Mouse (Mus musculus) heart, embryonic 12.5 days (tissue): ENCODE data around the gene Pex7. TPM values are rescaled to one million over a fixed set of nuclear protein-coding genes. Genes with fewer than 3 reads are reported as not detected.

Experiments used
- ATAC-seq: fragments of 200-750 bp; cut with Nextera tagmentation; 2 replicates; pipeline ENCODE4 v1.8.0; 2017; ENCODE audit warnings: moderate TSS enrichment, moderate library complexity; ENCODE audit not compliant: insufficient number of reproducible peaks, low FRiP score
- H3K27ac ChIP-seq: fragments of 300-500 bp; sonication (generic); 2 replicates; pipeline ENCODE4 v1.5.1; 2016; ENCODE audit warnings: mild to moderate bottlenecking, moderate library complexity; ENCODE audit not compliant: poor library complexity, severe bottlenecking
- H3K27me3 ChIP-seq: fragments of 300-500 bp; sonication (generic); replicated peaks from 2 replicates; pipeline ENCODE4 v1.6.1; 2016; ENCODE audit warnings: mild to moderate bottlenecking, moderate library complexity
- H3K36me3 ChIP-seq: fragments of 300-500 bp; sonication (generic); 2 replicates; pipeline ENCODE4 v1.6.1; 2016; ENCODE audit warnings: mild to moderate bottlenecking, moderate library complexity
- H3K4me1 ChIP-seq: fragments of 300-500 bp; sonication (generic); replicated peaks from 2 replicates; pipeline ENCODE4 v1.6.1; 2016; ENCODE audit warnings: mild to moderate bottlenecking
- H3K4me2 ChIP-seq: fragments of 300-500 bp; sonication (generic); 2 replicates; pipeline ENCODE4 v1.6.1; 2016; ENCODE audit warnings: mild to moderate bottlenecking, moderate library complexity
- H3K4me3 ChIP-seq: fragments of 300-500 bp; sonication (generic); 2 replicates; pipeline ENCODE4 v1.5.1; 2016; ENCODE audit warnings: mild to moderate bottlenecking
- H3K9ac ChIP-seq: fragments of 300-500 bp; sonication (generic); 2 replicates; pipeline ENCODE4 v1.6.1; 2016; ENCODE audit warnings: mild to moderate bottlenecking, moderate library complexity
- H3K9me3 ChIP-seq: fragments of 300-500 bp; sonication (generic); replicated peaks from 2 replicates; pipeline ENCODE4 v1.6.1; 2016; ENCODE audit warnings: mild to moderate bottlenecking, moderate library complexity
- WGBS: fragments of 180-500 bp; shearing (Covaris S2); methylation state at CpG from one replicate; pipeline ENCODE4 v1.1.7; 2016; 5-methylcytosine and 5-hydroxymethylcytosine counted together
- polyA plus RNA-seq: library from polyadenylated mRNA; unstranded; fragments of >200 nt; fragmentation: Nextera tagmentation; extraction: Ambion mirVana; gene quantifications from 2 replicates; pipeline ENCODE4 v1.2.1, GENCODE M21; 2016

The Pex7 gene
- polyA plus RNA-seq, 1 experiment from 2014 or later = 36.4 TPM

GRCm38 (mm10) chr10:19839836-19840235 is 67.7 kb downstream of the Pex7 start:
- Histone ChIP-seq H3K9me3 (no peaks in the 10 kb centered on the region), H3K4me2 (no peak overlapping the region), H3K9ac (no peak overlapping the region), H3K27me3 (peaks cover 10% of the 10 kb centered on the region; the same call in 1 of the 2 replicates), H3K27ac (no peak overlapping the region), H3K36me3 (no peaks in the 10 kb centered on the region), H3K4me1 (no peaks in the 10 kb centered on the region), H3K4me3 (no peak overlapping the region)
- no peak for ATAC-seq
- 79% methylated on average over 5 of the region's 5 CpGs for WGBS

- H3K4me1 ChIP-seq = no peaks in the 10 kb centered on the region
- no peak overlapping the region for H3K27ac ChIP-seq
- ATAC-seq = no peak
- no peaks in the 10 kb centered on the region for H3K9me3 ChIP-seq
- 0 out of 2 replicates have a peak, but pooled peaks cover 7% of the 10 kb centered on the region for H3K27me3 ChIP-seq
- no peak overlapping the region for H3K9ac ChIP-seq
- 77% methylated on average over 8 of the region's 8 CpGs for WGBS
- H3K4me2 ChIP-seq = no peak overlapping the region
- no peaks in the 10 kb centered on the region for H3K36me3 ChIP-seq
- H3K4me3 ChIP-seq = no peak overlapping the region
These were observed 71.4 kb downstream of the Pex7 start for GRCm38 (mm10) chr10:19835887-19836710.

GRCm38 (mm10) chr10:19834222-19834621 is 73.3 kb downstream of the Pex7 start:
- no peaks in the 10 kb centered on the region for H3K9me3 ChIP-seq
- no peak overlapping the region for H3K4me3 ChIP-seq
- no peak overlapping the region for H3K27ac ChIP-seq
- peaks cover 18% of the 10 kb centered on the region; the same call in 1 of the 2 replicates for H3K27me3 ChIP-seq
- H3K36me3 ChIP-seq = no peaks in the 10 kb centered on the region
- no peaks in the 10 kb centered on the region for H3K4me1 ChIP-seq
- H3K9ac ChIP-seq = no peak overlapping the region
- H3K4me2 ChIP-seq = no peak overlapping the region
- no peak for ATAC-seq
- WGBS = 90% methylated on average over 6 of the region's 6 CpGs

GRCm38 (mm10) chr10:19831072-19831849 is 76.2 kb downstream of the Pex7 start:
- H3K27ac ChIP-seq = no peak overlapping the region
- 81% methylated on average over 5 of the region's 5 CpGs for WGBS
- H3K4me3 ChIP-seq = no peak overlapping the region
- H3K27me3 ChIP-seq = peaks cover 25% of the 10 kb centered on the region; the same call in 1 of the 2 replicates
- H3K9me3 ChIP-seq = no peaks in the 10 kb centered on the region
- no peak for ATAC-seq
- H3K9ac ChIP-seq = no peak overlapping the region
- H3K4me2 ChIP-seq = no peak overlapping the region
- no peaks in the 10 kb centered on the region for H3K4me1 ChIP-seq
- no peaks in the 10 kb centered on the region for H3K36me3 ChIP-seq

- 45% methylated on average over 3 of the region's 3 CpGs for WGBS
- ATAC-seq = no peak
These were observed 86.5 kb downstream of the Pex7 start for GRCm38 (mm10) chr10:19820986-19821385.

GRCm38 (mm10) chr10:19818723-19819355 is 88.7 kb downstream of the Pex7 start:
- 15% methylated on average over 16 of the region's 16 CpGs for WGBS
- Histone ChIP-seq H3K27me3 (peaks cover 15% of the 10 kb centered on the region), H3K27ac (no peak overlapping the region), H3K4me1 (peaks cover 43% of the 10 kb centered on the region), H3K36me3 (no peaks in the 10 kb centered on the region), H3K4me2 (0 out of 2 replicates have a peak overlapping the region, but pooled peaks have one; percentile 8), H3K9me3 (no peaks in the 10 kb centered on the region), H3K9ac (no peak overlapping the region), H3K4me3 (no peak overlapping the region)
- 0 out of 2 replicates have a peak, but pooled peaks have one; percentile 22 for ATAC-seq

More at GRCm38 (mm10) chr10:19820986-19821385, 86.5 kb downstream of the Pex7 start:
- H3K27me3 ChIP-seq = peaks cover 8% of the 10 kb centered on the region
- no peak overlapping the region for H3K4me2 ChIP-seq
- no peak overlapping the region for H3K9ac ChIP-seq
- H3K4me1 ChIP-seq = peaks cover 23% of the 10 kb centered on the region
- H3K36me3 ChIP-seq = no peaks in the 10 kb centered on the region
- no peak overlapping the region for H3K4me3 ChIP-seq
- H3K27ac ChIP-seq = no peak overlapping the region
- H3K9me3 ChIP-seq = no peaks in the 10 kb centered on the region

- H3K4me2 ChIP-seq = peak overlapping the region; percentile 46
- H3K4me3 ChIP-seq = no peak overlapping the region
- no peak overlapping the region for H3K9ac ChIP-seq
- H3K4me1 ChIP-seq = peaks cover 63% of the 10 kb centered on the region
- peak overlapping the region; percentile 57; the same call in 1 of the 2 replicates for H3K27ac ChIP-seq
- WGBS = 4% methylated on average over 8 of the region's 8 CpGs
- peak; percentile 73; the same call in 1 of the 2 replicates for ATAC-seq
- no peaks in the 10 kb centered on the region for H3K36me3 ChIP-seq
- H3K9me3 ChIP-seq = no peaks in the 10 kb centered on the region
- H3K27me3 ChIP-seq = peaks cover 29% of the 10 kb centered on the region
These were observed 92.1 kb downstream of the Pex7 start for GRCm38 (mm10) chr10:19815371-19815770.

GRCm38 (mm10) chr10:19811436-19812172 is 95.9 kb downstream of the Pex7 start:
- H3K4me2 ChIP-seq = peak overlapping the region; percentile 7; the same call in 1 of the 2 replicates
- 36% methylated on average over 9 of the region's 9 CpGs for WGBS
- H3K27ac ChIP-seq = peak overlapping the region; percentile 8; the same call in 1 of the 2 replicates
- peaks cover 43% of the 10 kb centered on the region for H3K4me1 ChIP-seq
- H3K27me3 ChIP-seq = peaks cover 21% of the 10 kb centered on the region
- H3K36me3 ChIP-seq = no peaks in the 10 kb centered on the region
- H3K4me3 ChIP-seq = no peak overlapping the region
- no peak for ATAC-seq
- H3K9me3 ChIP-seq = no peaks in the 10 kb centered on the region
- H3K9ac ChIP-seq = no peak overlapping the region

GRCm38 (mm10) chr10:19804763-19805162 is 102.7 kb downstream of the Pex7 start:
- H3K4me1 ChIP-seq = no peaks in the 10 kb centered on the region
- no peaks in the 10 kb centered on the region for H3K36me3 ChIP-seq
- no peak overlapping the region for H3K4me3 ChIP-seq
- no peak overlapping the region for H3K9ac ChIP-seq
- no peaks in the 10 kb centered on the region for H3K9me3 ChIP-seq
- ATAC-seq = no peak
- 76% methylated on average over 7 of the region's 7 CpGs for WGBS
- H3K4me2 ChIP-seq = no peak overlapping the region
- H3K27ac ChIP-seq = no peak overlapping the region
- no peaks in the 10 kb centered on the region; the same call in 1 of the 2 replicates for H3K27me3 ChIP-seq
